Mouse (Mus musculus): ENCODE measurements at regions not wholly inside any gene's neighbourhood (a gene's known extent, or its start where the extent isn't known, plus 50 kb on each side); places are given as distances from the start of the nearest gene placed in this dataset.
"Not testable (repeated sequence)": the region's sequence is repeated elsewhere in the genome, so short reads cannot be mapped to it uniquely, and the experiment has no call there.

GRCm38 (mm10) chr11:91286376-91286775 is 291.0 kb downstream of the Kif2b start:
- no peak for DNase-seq
- Histone ChIP-seq H3K27me3 (replicated peaks; ENCODE audit: control insufficient read depth, insufficient read depth, low read length) (no peaks in the 10 kb centered on the region), H3K4me3 (ENCODE audit: insufficient read depth, low read depth, low read length) (no peak overlapping the region), H3K27ac (ENCODE audit: insufficient read depth, low read depth, low read length) (no peak overlapping the region), H3K4me1 (ENCODE audit: control insufficient read depth, insufficient read depth, low read length) (no peaks in the 10 kb centered on the region), H3K36me3 (ENCODE audit: control insufficient read depth, insufficient read depth, low read length) (no peaks in the 10 kb centered on the region)
- TF ChIP-seq CTCF (conservative IDR thresholded peaks at IDR 0.05; ENCODE audit: insufficient read depth, insufficient read length, low read depth, low read length): no peak
- no peak for TF ChIP-seq POLR2A (IDR thresholded peaks at IDR 0.05; ENCODE audit: low read depth, low read length)

GRCm38 (mm10) chr11:91262216-91262615 is 315.1 kb downstream of the Kif2b start:
- Histone ChIP-seq H3K36me3 (ENCODE audit: control insufficient read depth, insufficient read depth, low read length) (no peaks in the 10 kb centered on the region), H3K27me3 (replicated peaks; ENCODE audit: control insufficient read depth, insufficient read depth, low read length) (no peaks in the 10 kb centered on the region), H3K4me1 (ENCODE audit: control insufficient read depth, insufficient read depth, low read length) (no peaks in the 10 kb centered on the region), H3K4me3 (ENCODE audit: insufficient read depth, low read depth, low read length) (no peak overlapping the region), H3K27ac (ENCODE audit: insufficient read depth, low read depth, low read length) (no peak overlapping the region)
- no peak for TF ChIP-seq CTCF (conservative IDR thresholded peaks at IDR 0.05; ENCODE audit: insufficient read depth, insufficient read length, low read depth, low read length)
- TF ChIP-seq POLR2A (IDR thresholded peaks at IDR 0.05; ENCODE audit: low read depth, low read length): no peak
- DNase-seq: no peak
- 48% methylated on average over 4 of the region's 4 CpGs for WGBS

GRCm38 (mm10) chr11:91242061-91242460 is 335.3 kb downstream of the Kif2b start:
- not testable (repeated sequence) for H3K4me1 ChIP-seq (ENCODE audit: control insufficient read depth, insufficient read depth, low read length); H3K36me3 ChIP-seq (ENCODE audit: control insufficient read depth, insufficient read depth, low read length); H3K27me3 ChIP-seq (replicated peaks; ENCODE audit: control insufficient read depth, insufficient read depth, low read length); H3K4me3 ChIP-seq (ENCODE audit: insufficient read depth, low read depth, low read length); H3K27ac ChIP-seq (ENCODE audit: insufficient read depth, low read depth, low read length)
- WGBS: 47% methylated on average over 3 of the region's 3 CpGs
- peak; percentile 72 for DNase-seq

GRCm38 (mm10) chr11:91216158-91216557 is 361.2 kb downstream of the Kif2b start:
- H3K36me3 ChIP-seq (ENCODE audit: control insufficient read depth, insufficient read depth, low read length): no peaks in the 10 kb centered on the region
- WGBS: 96% methylated on average over 1 of the region's 1 CpGs
- no peaks in the 10 kb centered on the region for H3K4me1 ChIP-seq (ENCODE audit: control insufficient read depth, insufficient read depth, low read length)
- DNase-seq: no peak
- TF ChIP-seq CTCF (conservative IDR thresholded peaks at IDR 0.05; ENCODE audit: insufficient read depth, insufficient read length, low read depth, low read length) (no peak), POLR2A (IDR thresholded peaks at IDR 0.05; ENCODE audit: low read depth, low read length) (no peak)
- H3K27me3 ChIP-seq (replicated peaks; ENCODE audit: control insufficient read depth, insufficient read depth, low read length): no peaks in the 10 kb centered on the region
- H3K4me3 ChIP-seq (ENCODE audit: insufficient read depth, low read depth, low read length): no peak overlapping the region
- H3K27ac ChIP-seq (ENCODE audit: insufficient read depth, low read depth, low read length): no peak overlapping the region

GRCm38 (mm10) chr11:91213104-91213503 is 364.3 kb downstream of the Kif2b start:
- TF ChIP-seq POLR2A (IDR thresholded peaks at IDR 0.05; ENCODE audit: low read depth, low read length) (no peak), CTCF (conservative IDR thresholded peaks at IDR 0.05; ENCODE audit: insufficient read depth, insufficient read length, low read depth, low read length) (no peak)
- no peak for DNase-seq
- H3K27me3 ChIP-seq (replicated peaks; ENCODE audit: control insufficient read depth, insufficient read depth, low read length): no peaks in the 10 kb centered on the region
- WGBS: 40% methylated on average over 2 of the region's 2 CpGs
- H3K4me1 ChIP-seq (ENCODE audit: control insufficient read depth, insufficient read depth, low read length): no peaks in the 10 kb centered on the region
- H3K36me3 ChIP-seq (ENCODE audit: control insufficient read depth, insufficient read depth, low read length): no peaks in the 10 kb centered on the region
- H3K4me3 ChIP-seq (ENCODE audit: insufficient read depth, low read depth, low read length): no peak overlapping the region
- H3K27ac ChIP-seq (ENCODE audit: insufficient read depth, low read depth, low read length): no peak overlapping the region

GRCm38 (mm10) chr11:91206470-91206869 is 370.9 kb downstream of the Kif2b start:
- H3K4me1 ChIP-seq (ENCODE audit: control insufficient read depth, insufficient read depth, low read length): peaks cover 3% of the 10 kb centered on the region; the same call in 1 of the 2 replicates
- H3K36me3 ChIP-seq (ENCODE audit: control insufficient read depth, insufficient read depth, low read length): no peaks in the 10 kb centered on the region
- DNase-seq: peak; percentile 26
- H3K27me3 ChIP-seq (replicated peaks; ENCODE audit: control insufficient read depth, insufficient read depth, low read length): no peaks in the 10 kb centered on the region
- no peak overlapping the region for H3K4me3 ChIP-seq (ENCODE audit: insufficient read depth, low read depth, low read length)
- peak overlapping the region; percentile 46; the same call in 1 of the 2 replicates for H3K27ac ChIP-seq (ENCODE audit: insufficient read depth, low read depth, low read length)
- 39% methylated on average over 7 of the region's 7 CpGs for WGBS
- TF ChIP-seq POLR2A (IDR thresholded peaks at IDR 0.05; ENCODE audit: low read depth, low read length) (no peak), CTCF (conservative IDR thresholded peaks at IDR 0.05; ENCODE audit: insufficient read depth, insufficient read length, low read depth, low read length) (no peak)

- Histone ChIP-seq H3K27me3 (replicated peaks; ENCODE audit: control insufficient read depth, insufficient read depth, low read length) (no peaks in the 10 kb centered on the region), H3K27ac (ENCODE audit: insufficient read depth, low read depth, low read length) (no peak overlapping the region), H3K4me1 (ENCODE audit: control insufficient read depth, insufficient read depth, low read length) (peaks cover 3% of the 10 kb centered on the region; the same call in 1 of the 2 replicates), H3K36me3 (ENCODE audit: control insufficient read depth, insufficient read depth, low read length) (no peaks in the 10 kb centered on the region), H3K4me3 (ENCODE audit: insufficient read depth, low read depth, low read length) (no peak overlapping the region)
- no peak for DNase-seq
- no peak for TF ChIP-seq CTCF (conservative IDR thresholded peaks at IDR 0.05; ENCODE audit: insufficient read depth, insufficient read length, low read depth, low read length)
- WGBS: 67% methylated on average over 7 of the region's 7 CpGs
Measured at GRCm38 (mm10) chr11:91204416-91204815, 372.9 kb downstream of the Kif2b start.

- no peak overlapping the region for H3K27ac ChIP-seq (ENCODE audit: insufficient read depth, low read depth, low read length)
- no peaks in the 10 kb centered on the region for H3K36me3 ChIP-seq (ENCODE audit: control insufficient read depth, insufficient read depth, low read length)
- H3K4me3 ChIP-seq (ENCODE audit: insufficient read depth, low read depth, low read length): no peak overlapping the region
- TF ChIP-seq POLR2A (IDR thresholded peaks at IDR 0.05; ENCODE audit: low read depth, low read length) (no peak), CTCF (conservative IDR thresholded peaks at IDR 0.05; ENCODE audit: insufficient read depth, insufficient read length, low read depth, low read length) (no peak)
- no peaks in the 10 kb centered on the region for H3K4me1 ChIP-seq (ENCODE audit: control insufficient read depth, insufficient read depth, low read length)
- no peak for DNase-seq
- H3K27me3 ChIP-seq (replicated peaks; ENCODE audit: control insufficient read depth, insufficient read depth, low read length): no peaks in the 10 kb centered on the region
- 31% methylated on average over 4 of the region's 4 CpGs for WGBS
Measured at GRCm38 (mm10) chr11:91196841-91197240, 380.5 kb downstream of the Kif2b start.
